Mouse (Mus musculus): ENCODE results near the gene Defb39. TPM values are rescaled to one million over a fixed set of nuclear protein-coding genes. Genes with fewer than 3 reads are reported as not detected.

Defb39 gene
- not detected for total RNA-seq (2021)
- not detected in 2 replicates for polyA plus RNA-seq (2012; rRNA removed)
- long read RNA-seq = 0 reads

GRCm38 (mm10) chr8:19064710-19065109 lies at the start of gene Defb39:
Gene Defb39 (minus strand): TSS chr8:19064810.
- no peaks in the 10 kb centered on the region for H3K4me1 ChIP-seq (ENCODE audit: control insufficient read depth, insufficient read depth, low read length)
- no peak within 1 kb of the TSS for H3K27ac ChIP-seq
- no peaks in the 10 kb centered on the region for H3K27me3 ChIP-seq (ENCODE audit: control insufficient read depth, insufficient read depth, low read length)
- no peak within 1 kb of the TSS for H3K4me3 ChIP-seq
- no peaks in the 10 kb centered on the region for H3K79me2 ChIP-seq (replicated peaks; ENCODE audit: control insufficient read depth, insufficient read depth, low read length)
- no peak for TF ChIP-seq CTCF (IDR thresholded peaks at IDR 0.05)
- TF ChIP-seq POLR2A (IDR thresholded peaks at IDR 0.05; ENCODE audit: insufficient read depth, low read depth, low read length) = no peak
- no peak for TF ChIP-seq EP300 (IDR thresholded peaks at IDR 0.05; ENCODE audit: insufficient read depth, low read depth, low read length)
- DNase-seq = no peak
- no peak within 1 kb of the TSS for H3K9ac ChIP-seq (ENCODE audit: low read depth, low read length)
- 65% methylated on average over 1 of the region's 1 CpGs for WGBS
- no peaks in the 10 kb centered on the region for H3K36me3 ChIP-seq (ENCODE audit: control insufficient read depth, insufficient read depth, low read length)
- intact Hi-C loops (cut with DNase I) = no loop called here

DNA sequence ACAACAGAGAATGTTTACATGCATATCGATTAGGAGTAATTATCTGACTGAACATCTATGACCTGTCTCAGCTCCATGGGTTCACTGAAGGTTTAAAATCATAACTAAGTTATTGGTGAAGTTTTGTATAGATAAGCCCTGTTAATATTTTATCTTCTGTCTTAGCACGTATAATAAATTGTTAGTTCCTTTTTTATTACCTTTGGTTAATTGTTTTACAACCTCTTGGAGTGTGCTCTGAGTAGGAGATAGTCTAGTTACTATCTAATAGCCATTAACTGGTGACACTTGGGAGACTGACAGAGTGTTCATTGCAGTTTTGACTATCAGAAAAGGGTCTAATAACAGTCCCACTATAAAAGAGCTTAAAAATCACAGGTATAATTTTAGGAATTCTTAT lies 1.4 kb upstream of the Defb39 start:
- H3K4me1 ChIP-seq (ENCODE audit: control insufficient read depth, insufficient read depth, low read length) = no peaks in the 10 kb centered on the region
- no peak for TF ChIP-seq EP300 (IDR thresholded peaks at IDR 0.05; ENCODE audit: insufficient read depth, low read depth, low read length)
- TF ChIP-seq CTCF (IDR thresholded peaks at IDR 0.05) = no peak
- TF ChIP-seq POLR2A (IDR thresholded peaks at IDR 0.05; ENCODE audit: insufficient read depth, low read depth, low read length) = no peak

GRCm38 (mm10) chr8:19062891-19063290 lies 1.7 kb downstream of the Defb39 start:
- Histone ChIP-seq H3K4me1 (ENCODE audit: control insufficient read depth, insufficient read depth, low read length) (no peaks in the 10 kb centered on the region), H3K27me3 (ENCODE audit: control insufficient read depth, insufficient read depth, low read length) (no peaks in the 10 kb centered on the region), H3K9ac (ENCODE audit: low read depth, low read length) (no peak overlapping the region), H3K4me3 (no peak overlapping the region), H3K27ac (no peak overlapping the region), H3K36me3 (ENCODE audit: control insufficient read depth, insufficient read depth, low read length) (no peaks in the 10 kb centered on the region), H3K79me2 (replicated peaks; ENCODE audit: control insufficient read depth, insufficient read depth, low read length) (no peaks in the 10 kb centered on the region)
- DNase-seq = no peak
- intact Hi-C loops (cut with DNase I) = no loop called here
- no peak for TF ChIP-seq CTCF (IDR thresholded peaks at IDR 0.05)

More for the DNA sequence above, 1.4 kb upstream of the Defb39 start:
- H3K9ac ChIP-seq (ENCODE audit: low read depth, low read length) = no peak overlapping the region
- intact Hi-C loops (cut with DNase I) = no loop called here
- H3K79me2 ChIP-seq (replicated peaks; ENCODE audit: control insufficient read depth, insufficient read depth, low read length) = no peaks in the 10 kb centered on the region
- H3K27ac ChIP-seq = no peak overlapping the region
- no peaks in the 10 kb centered on the region for H3K27me3 ChIP-seq (ENCODE audit: control insufficient read depth, insufficient read depth, low read length)
- WGBS = 59% methylated on average over 2 of the region's 2 CpGs
- no peak for DNase-seq
- H3K4me3 ChIP-seq = no peak overlapping the region
- no peaks in the 10 kb centered on the region for H3K36me3 ChIP-seq (ENCODE audit: control insufficient read depth, insufficient read depth, low read length)

- Histone ChIP-seq H3K9ac (ENCODE audit: low read depth, low read length) (no peak overlapping the region), H3K4me1 (ENCODE audit: control insufficient read depth, insufficient read depth, low read length) (no peaks in the 10 kb centered on the region), H3K79me2 (replicated peaks; ENCODE audit: control insufficient read depth, insufficient read depth, low read length) (no peaks in the 10 kb centered on the region), H3K36me3 (ENCODE audit: control insufficient read depth, insufficient read depth, low read length) (no peaks in the 10 kb centered on the region), H3K27ac (no peak overlapping the region), H3K27me3 (ENCODE audit: control insufficient read depth, insufficient read depth, low read length) (no peaks in the 10 kb centered on the region), H3K4me3 (no peak overlapping the region)
- TF ChIP-seq POLR2A (IDR thresholded peaks at IDR 0.05; ENCODE audit: insufficient read depth, low read depth, low read length) (no peak), CTCF (IDR thresholded peaks at IDR 0.05) (no peak), EP300 (IDR thresholded peaks at IDR 0.05; ENCODE audit: insufficient read depth, low read depth, low read length) (no peak)
- WGBS = 90% methylated on average over 14 of the region's 14 CpGs
- intact Hi-C loops (cut with DNase I) = no loop called here
- DNase-seq = no peak
These were observed 19.4 kb downstream of the Defb39 start for GRCm38 (mm10) chr8:19045242-19045641.

- Histone ChIP-seq H3K9ac (ENCODE audit: low read depth, low read length) (no peak within 1 kb of the TSS), H3K27me3 (ENCODE audit: control insufficient read depth, insufficient read depth, low read length) (no peaks in the 10 kb centered on the region), H3K36me3 (ENCODE audit: control insufficient read depth, insufficient read depth, low read length) (no peaks in the 10 kb centered on the region), H3K4me1 (ENCODE audit: control insufficient read depth, insufficient read depth, low read length) (no peaks in the 10 kb centered on the region), H3K4me3 (no peak within 1 kb of the TSS), H3K27ac (no peak within 1 kb of the TSS), H3K79me2 (replicated peaks; ENCODE audit: control insufficient read depth, insufficient read depth, low read length) (no peaks in the 10 kb centered on the region)
- 71% methylated on average over 1 of the region's 1 CpGs for WGBS
- TF ChIP-seq POLR2A (IDR thresholded peaks at IDR 0.05; ENCODE audit: insufficient read depth, low read depth, low read length) (no peak), EP300 (IDR thresholded peaks at IDR 0.05; ENCODE audit: insufficient read depth, low read depth, low read length) (no peak), CTCF (IDR thresholded peaks at IDR 0.05) (no peak)
- DNase-seq = no peak
- intact Hi-C loops (cut with DNase I) = no loop called here
These were observed 38.1 kb downstream of the Defb39 start, which contains the start of gene Defb38 for GRCm38 (mm10) chr8:19026466-19026865. Gene Defb38 (minus strand): TSS chr8:19026566.

Other genes with a start within 250 kb of the Defb39 start
- not detected for gene Defb40, start 86.6 kb downstream of the Defb39 start, total RNA-seq (2021)
- not detected in 2 replicates for gene Defb40, start 86.6 kb downstream of the Defb39 start, polyA plus RNA-seq (2012; rRNA removed)
- gene Defb37, start 73.8 kb downstream of the Defb39 start, total RNA-seq (2021) = not detected
- gene Defb37, start 73.8 kb downstream of the Defb39 start, polyA plus RNA-seq (2012; rRNA removed) = not detected in 2 replicates
- not detected for gene Defb38, start 38.2 kb downstream of the Defb39 start, total RNA-seq (2021)
- gene Defb38, start 38.2 kb downstream of the Defb39 start, polyA plus RNA-seq (2012; rRNA removed) = not detected in 2 replicates
- gene Defb12, start 50.0 kb upstream of the Defb39 start, total RNA-seq (2021) = not detected
- not detected in 2 replicates for gene Defb12, start 50.0 kb upstream of the Defb39 start, polyA plus RNA-seq (2012; rRNA removed)
- gene Defb34, start 58.9 kb upstream of the Defb39 start, total RNA-seq (2021) = not detected
- gene Defb34, start 58.9 kb upstream of the Defb39 start, polyA plus RNA-seq (2012; rRNA removed) = not detected in 2 replicates
- gene Gm45826, start 76.0 kb upstream of the Defb39 start, total RNA-seq (2021) = not detected
- gene Gm45826, start 76.0 kb upstream of the Defb39 start, polyA plus RNA-seq (2012; rRNA removed) = not detected in 2 replicates
- not detected for gene Defb14, start 129.5 kb upstream of the Defb39 start, total RNA-seq (2021)
- not detected in 2 replicates for gene Defb14, start 129.5 kb upstream of the Defb39 start, polyA plus RNA-seq (2012; rRNA removed)
- not detected for gene Defb4, start 133.9 kb upstream of the Defb39 start, total RNA-seq (2021)
- gene Defb4, start 133.9 kb upstream of the Defb39 start, polyA plus RNA-seq (2012; rRNA removed) = not detected in 2 replicates
- gene Defb6, start 160.7 kb upstream of the Defb39 start, total RNA-seq (2021) = not detected
- gene Defb6, start 160.7 kb upstream of the Defb39 start, polyA plus RNA-seq (2012; rRNA removed) = not detected in 2 replicates
- not detected for gene Defb46, start 175.1 kb upstream of the Defb39 start, total RNA-seq (2021)
- gene Defb46, start 175.1 kb upstream of the Defb39 start, polyA plus RNA-seq (2012; rRNA removed) = not detected in 2 replicates
- gene Defb5, start 182.8 kb upstream of the Defb39 start, total RNA-seq (2021) = not detected
- not detected in 2 replicates for gene Defb5, start 182.8 kb upstream of the Defb39 start, polyA plus RNA-seq (2012; rRNA removed)
- not detected for gene Defb3, start 228.6 kb upstream of the Defb39 start, total RNA-seq (2021)
- not detected in 2 replicates for gene Defb3, start 228.6 kb upstream of the Defb39 start, polyA plus RNA-seq (2012; rRNA removed)

Measured in heart, adult 2 months (tissue).